Mouse (Mus musculus) intestine, embryonic 16.5 days (tissue): ENCODE measurements around the gene Med24. TPM values are rescaled to one million over a fixed set of nuclear protein-coding genes. Genes with fewer than 3 reads are reported as not detected.

Source experiments
- ATAC-seq: fragments of 200-750 bp; cut with Nextera tagmentation; 2 replicates; pipeline ENCODE4 v1.8.0; 2017; ENCODE audit warnings: moderate TSS enrichment, moderate library complexity
- H3K27ac ChIP-seq: fragments of 300-500 bp; sonication (generic); 2 replicates; pipeline ENCODE4 v1.5.1; 2014; ENCODE audit warnings: mild to moderate bottlenecking, low read length
- H3K27me3 ChIP-seq: fragments of 300-500 bp; sonication (generic); replicated peaks from 2 replicates; pipeline ENCODE4 v1.6.1; 2014; ENCODE audit warnings: low read length, control low read depth, mixed read lengths; ENCODE audit not compliant: control insufficient read depth, insufficient read depth
- H3K36me3 ChIP-seq: fragments of 300-500 bp; sonication (generic); 2 replicates; pipeline ENCODE4 v1.6.1; 2014; ENCODE audit warnings: low read length, control low read depth; ENCODE audit not compliant: control insufficient read depth, insufficient read depth
- H3K4me1 ChIP-seq: fragments of 300-500 bp; sonication (generic); 2 replicates; pipeline ENCODE4 v1.6.1; 2014; ENCODE audit warnings: low read length, control low read depth, mixed read lengths; ENCODE audit not compliant: control insufficient read depth, insufficient read depth
- H3K4me2 ChIP-seq: fragments of 300-500 bp; sonication (generic); 2 replicates; pipeline ENCODE4 v1.6.1; 2014; ENCODE audit warnings: low read depth, low read length, control low read depth
- H3K4me3 ChIP-seq: fragments of 300-500 bp; sonication (generic); 2 replicates; pipeline ENCODE4 v1.5.1; 2014; ENCODE audit warnings: mild to moderate bottlenecking, low read length
- H3K9ac ChIP-seq: fragments of 300-500 bp; sonication (generic); 2 replicates; pipeline ENCODE4 v1.6.1; 2014; ENCODE audit warnings: low read depth, low read length
- H3K9me3 ChIP-seq: fragments of 300-500 bp; sonication (generic); 2 replicates; pipeline ENCODE4 v1.6.1; 2016; ENCODE audit warnings: low read length, control low read depth; ENCODE audit not compliant: control insufficient read depth
- WGBS: fragments of 180-500 bp; shearing (Covaris S2); extraction: QIAGEN DNeasy Blood & Tissue Kit; methylation state at CpG from one replicate; pipeline ENCODE4 v1.1.7; 2014; 5-methylcytosine and 5-hydroxymethylcytosine counted together
- polyA plus RNA-seq: library from polyadenylated mRNA; unstranded; fragments of >200 nt; fragmentation: Nextera tagmentation; extraction: Ambion mirVana; gene quantifications from 2 replicates; pipeline ENCODE4 v1.2.1, GENCODE M21; 2015

Med24 gene
- polyA plus RNA-seq, 1 experiment from 2014 or later: 38.5 TPM

GRCm38 (mm10) chr11:98771844-98772525 lies 42.8 kb upstream of the Med24 start:
- no peak for ATAC-seq
- 85% methylated on average over 11 of the region's 11 CpGs for WGBS
- peak overlapping the region; percentile 70; the same call in 1 of the 2 replicates for H3K27ac ChIP-seq
- no peaks in the 10 kb centered on the region for H3K9me3 ChIP-seq
- H3K36me3 ChIP-seq: no peaks in the 10 kb centered on the region
- peaks cover 70% of the 10 kb centered on the region for H3K4me1 ChIP-seq
- no peak overlapping the region for H3K9ac ChIP-seq
- H3K27me3 ChIP-seq: no peaks in the 10 kb centered on the region
- no peak overlapping the region for H3K4me2 ChIP-seq
- no peak overlapping the region for H3K4me3 ChIP-seq

- Histone ChIP-seq H3K36me3 (no peaks in the 10 kb centered on the region), H3K9ac (no peak overlapping the region), H3K4me3 (no peak overlapping the region), H3K4me2 (no peak overlapping the region), H3K9me3 (no peaks in the 10 kb centered on the region), H3K27me3 (no peaks in the 10 kb centered on the region), H3K27ac (no peak overlapping the region), H3K4me1 (peaks cover 69% of the 10 kb centered on the region)
- ATAC-seq: no peak
- WGBS: 92% methylated on average over 18 of the region's 18 CpGs
These were observed 41.9 kb upstream of the Med24 start for GRCm38 (mm10) chr11:98771131-98771530.

GRCm38 (mm10) chr11:98770096-98770975 lies 41.1 kb upstream of the Med24 start:
- Histone ChIP-seq H3K4me3 (no peak overlapping the region), H3K4me2 (no peak overlapping the region), H3K9me3 (no peaks in the 10 kb centered on the region), H3K9ac (no peak overlapping the region), H3K27me3 (no peaks in the 10 kb centered on the region), H3K27ac (no peak overlapping the region), H3K4me1 (peaks cover 69% of the 10 kb centered on the region), H3K36me3 (no peaks in the 10 kb centered on the region)
- WGBS: 92% methylated on average over 26 of the region's 26 CpGs
- no peak for ATAC-seq

GRCm38 (mm10) chr11:98769007-98769954 lies 40.0 kb upstream of the Med24 start:
- Histone ChIP-seq H3K9me3 (no peaks in the 10 kb centered on the region), H3K4me2 (no peak overlapping the region), H3K36me3 (no peaks in the 10 kb centered on the region; the same call in 1 of the 2 replicates), H3K4me1 (peaks cover 63% of the 10 kb centered on the region), H3K27me3 (no peaks in the 10 kb centered on the region), H3K4me3 (no peak overlapping the region), H3K9ac (no peak overlapping the region), H3K27ac (no peak overlapping the region)
- 84% methylated on average over 25 of the region's 25 CpGs for WGBS
- no peak for ATAC-seq

GRCm38 (mm10) chr11:98768127-98769006 lies 39.1 kb upstream of the Med24 start:
- Histone ChIP-seq H3K27ac (peak overlapping the region; percentile 78), H3K4me1 (peaks cover 58% of the 10 kb centered on the region), H3K27me3 (no peaks in the 10 kb centered on the region), H3K9me3 (no peaks in the 10 kb centered on the region), H3K9ac (peak overlapping the region; percentile 57), H3K4me3 (peak overlapping the region; percentile 23), H3K36me3 (no peaks in the 10 kb centered on the region; the same call in 1 of the 2 replicates), H3K4me2 (peak overlapping the region; percentile 47)
- WGBS: 22% methylated on average over 39 of the region's 39 CpGs
- ATAC-seq: no peak

- H3K27me3 ChIP-seq: no peaks in the 10 kb centered on the region
- WGBS: 17% methylated on average over 4 of the region's 4 CpGs
- peaks cover 52% of the 10 kb centered on the region for H3K4me1 ChIP-seq
- no peaks in the 10 kb centered on the region; the same call in 1 of the 2 replicates for H3K36me3 ChIP-seq
- no peaks in the 10 kb centered on the region for H3K9me3 ChIP-seq
- peak overlapping the region; percentile 23; the same call in 1 of the 2 replicates for H3K4me3 ChIP-seq
- peak overlapping the region; percentile 47 for H3K4me2 ChIP-seq
- peak overlapping the region; percentile 57 for H3K9ac ChIP-seq
- H3K27ac ChIP-seq: peak overlapping the region; percentile 78
- no peak for ATAC-seq
These were observed 38.5 kb upstream of the Med24 start for GRCm38 (mm10) chr11:98767713-98768112.

GRCm38 (mm10) chr11:98767276-98767675 lies 38.0 kb upstream of the Med24 start:
- peaks cover 47% of the 10 kb centered on the region for H3K4me1 ChIP-seq
- H3K27me3 ChIP-seq: no peaks in the 10 kb centered on the region
- H3K36me3 ChIP-seq: no peaks in the 10 kb centered on the region; the same call in 1 of the 2 replicates
- H3K9ac ChIP-seq: no peak overlapping the region; the same call in 1 of the 2 replicates
- H3K4me3 ChIP-seq: no peak overlapping the region
- no peaks in the 10 kb centered on the region for H3K9me3 ChIP-seq
- 17% methylated on average over 9 of the region's 9 CpGs for WGBS
- ATAC-seq: no peak
- H3K27ac ChIP-seq: no peak overlapping the region
- 0 out of 2 replicates have a peak overlapping the region, but pooled peaks have one; percentile 3 for H3K4me2 ChIP-seq

- Histone ChIP-seq H3K27me3 (no peaks in the 10 kb centered on the region), H3K4me1 (peaks cover 43% of the 10 kb centered on the region), H3K27ac (no peak overlapping the region), H3K36me3 (no peaks in the 10 kb centered on the region; the same call in 1 of the 2 replicates), H3K9me3 (no peaks in the 10 kb centered on the region), H3K4me3 (no peak overlapping the region), H3K4me2 (0 out of 2 replicates have a peak overlapping the region, but pooled peaks have one; percentile 3), H3K9ac (0 out of 2 replicates have a peak overlapping the region, but pooled peaks have one; percentile 7)
- ATAC-seq: no peak
- 44% methylated on average over 5 of the region's 5 CpGs for WGBS
These were observed 37.6 kb upstream of the Med24 start for GRCm38 (mm10) chr11:98766816-98767215.
